Mouse (Mus musculus): ENCODE results near the gene Gm21616.
"Not testable (repeated sequence)": the region's sequence is repeated elsewhere in the genome, so short reads cannot be mapped to it uniquely, and the experiment has no call there.

The Gm21616 gene

DNA sequence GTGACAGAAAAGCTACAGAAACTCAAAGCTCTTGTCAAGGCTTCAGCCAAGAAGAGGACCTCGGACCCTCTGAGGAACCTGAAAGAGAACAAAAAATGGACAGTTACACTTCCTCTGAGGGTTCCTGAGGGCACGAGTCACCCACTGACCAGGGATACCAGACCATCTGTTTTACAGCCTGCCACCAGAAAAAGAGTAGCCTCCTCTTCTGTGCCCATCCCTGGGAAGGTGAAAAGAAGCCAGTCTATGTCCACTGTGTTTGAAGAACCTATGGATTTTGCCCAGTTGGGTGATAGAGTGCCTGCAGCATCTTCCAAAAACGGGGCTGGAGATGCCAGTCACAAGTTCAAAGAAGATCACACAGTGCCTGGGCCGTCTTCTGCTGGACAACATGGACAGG, at the start of gene Gm21616:
Gene Gm21616 (plus strand): TSS at position 301 of the 400 bp plus-strand sequence.
- not testable (repeated sequence) for DNase-seq (ENCODE audit: low spot score in 2 of 2)
